Mouse (Mus musculus) mesoderm, embryonic 11.5 days (tissue): ENCODE measurements around the gene Olfr681.
"Not testable (repeated sequence)": the region's sequence is repeated elsewhere in the genome, so short reads cannot be mapped to it uniquely, and the experiment has no call there.

Source experiments
- DNase-seq: peaks from one replicate; pipeline ENCODE4 v3.0.0-alpha.2; 2012; ENCODE audit warnings: low read depth, low spot score

Olfr681 gene

GRCm38 (mm10) chr7:105116536-105116935, at the start of gene Olfr681:
Gene Olfr681, plus strand, starts transcription at chr7:105116836.
- DNase-seq, result no peak

DNA sequence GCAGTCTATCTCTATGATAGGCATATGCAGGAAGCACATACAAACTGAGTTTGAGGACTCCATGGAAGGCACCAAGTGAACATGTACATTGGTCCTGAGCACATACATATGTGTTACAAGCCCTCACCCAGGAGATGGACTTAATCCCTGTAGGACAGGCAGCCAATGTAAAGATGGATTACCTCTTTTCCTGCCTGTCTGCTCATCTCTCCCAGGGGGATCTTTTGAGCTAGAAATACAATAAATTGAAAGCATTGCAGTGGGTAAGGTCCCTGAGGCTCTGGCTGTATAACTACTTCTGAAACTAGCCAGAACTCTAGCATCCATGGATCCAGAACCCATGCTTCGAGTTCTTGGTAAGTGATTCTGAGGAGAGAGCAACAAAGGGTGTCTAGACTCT, 35.7 kb upstream of the Olfr681 start, which contains the start of gene Olfr679:
Gene Olfr679, plus strand, starts transcription at position 301 of the 400 bp plus-strand sequence.
- no peak for DNase-seq

- DNase-seq, result not testable (repeated sequence)
Measured at GRCm38 (mm10) chr7:105092717-105093116, 23.9 kb upstream of the Olfr681 start, which contains the start of gene Olfr680-ps1. Gene Olfr680-ps1, minus strand, starts transcription at chr7:105092817.

DNA sequence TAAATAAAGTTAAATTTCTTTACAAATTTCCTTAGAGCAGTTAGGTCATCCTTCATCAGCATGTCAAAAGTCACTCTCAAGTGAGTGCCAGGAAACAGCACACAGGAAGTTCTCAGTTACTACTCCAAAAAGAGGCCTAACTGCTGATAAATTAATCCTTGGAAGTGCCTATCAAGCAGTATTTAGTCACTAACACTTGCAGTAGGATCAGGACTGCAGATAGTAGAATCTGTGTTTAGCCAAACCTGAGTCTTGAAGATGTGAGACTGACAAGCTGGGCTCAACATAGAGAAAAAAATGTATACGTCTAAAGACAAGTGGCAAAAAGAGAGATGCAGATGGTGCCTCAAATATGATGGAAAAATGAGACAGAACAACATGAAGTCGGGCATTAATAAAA, 24.6 kb downstream of the Olfr681 start:
- DNase-seq, result no peak

GRCm38 (mm10) chr7:105146912-105147311, 30.3 kb downstream of the Olfr681 start, which contains the start of gene Olfr683:
Gene Olfr683, minus strand, starts transcription at chr7:105147012.
- no peak for DNase-seq

DNA sequence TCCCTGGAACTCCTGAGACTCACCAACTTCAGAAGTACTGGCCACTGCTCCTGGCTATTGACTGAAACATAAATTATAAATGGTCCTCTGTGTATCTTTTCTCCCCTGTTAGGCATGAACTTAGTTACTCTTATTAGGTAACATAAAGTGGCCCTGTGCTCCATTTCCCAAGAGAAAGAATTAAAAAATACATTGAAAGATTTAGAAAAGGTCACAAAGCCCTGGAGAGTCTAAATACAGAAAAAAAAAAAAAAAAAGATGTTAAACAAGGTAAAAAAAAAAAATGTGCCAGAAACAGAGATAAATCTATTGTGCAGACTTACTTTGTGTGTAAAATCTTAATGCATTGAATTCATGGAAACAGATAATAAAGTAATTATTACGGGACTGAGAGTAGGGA, 46.9 kb downstream of the Olfr681 start, which contains the start of gene Olfr684:
Gene Olfr684, minus strand, starts transcription at position 101 of the 400 bp plus-strand sequence.
- no peak for DNase-seq

GRCm38 (mm10) chr7:105170773-105171172, 54.1 kb downstream of the Olfr681 start:
- peak; percentile 6 for DNase-seq
